Mouse (Mus musculus) C2C12 (cell line): ENCODE results near the gene Hfm1.

ENCODE experiments used
- CEBPB ChIP-seq: IDR thresholded peaks from one replicate; pipeline ENCODE4 v1.6.1; 2011; ENCODE audit warnings: low read depth, mild to moderate bottlenecking, control low read depth, moderate library complexity
- CTCF ChIP-seq: IDR thresholded peaks from one replicate; pipeline ENCODE4 v1.5.1; 2011; ENCODE audit not compliant: control insufficient read depth, insufficient read depth, insufficient read length
- MAX ChIP-seq: IDR thresholded peaks from one replicate; pipeline ENCODE4 v1.6.1; 2011; ENCODE audit warnings: mild to moderate bottlenecking, control low read depth
- MYOG ChIP-seq: IDR thresholded peaks from one replicate; pipeline ENCODE4 v1.6.1; 2011; ENCODE audit not compliant: control insufficient read depth, insufficient read length; ENCODE audit errors: extremely low read depth
- USF1 ChIP-seq: IDR thresholded peaks from one replicate; pipeline ENCODE4 v1.6.1; 2011; ENCODE audit warnings: low read depth, mild to moderate bottlenecking, control low read depth, moderate library complexity

DNA sequence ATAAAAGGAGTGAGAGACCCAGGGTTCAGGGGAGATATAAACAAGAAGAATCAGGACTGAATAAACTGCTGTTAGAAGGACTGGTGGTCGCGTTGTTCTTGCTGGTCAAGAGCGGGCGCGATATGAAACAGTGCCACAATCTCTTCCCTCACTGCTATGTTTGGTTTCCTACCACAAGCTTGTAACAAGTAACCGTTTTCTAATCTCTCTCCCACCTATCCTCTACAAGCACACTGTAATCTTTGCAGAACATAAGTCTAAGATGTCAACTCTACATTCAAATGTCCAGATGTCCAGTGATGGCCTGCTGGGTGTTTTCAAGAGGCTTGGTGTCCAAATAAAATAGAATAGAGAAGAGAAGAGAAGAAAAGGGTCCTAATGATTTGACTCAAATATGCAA, 22.6 kb upstream of the Hfm1 start:
- TF ChIP-seq CTCF = no peak
- no peak for TF ChIP-seq MYOG
- no peak for TF ChIP-seq USF1
- no peak for TF ChIP-seq CEBPB
- no peak for TF ChIP-seq MAX
